7 mouse cellular contexts compared by ENCODE assay signal in genomic region chr8:126536928-126537618, GRCm38 (mm10). TPM values are rescaled to one million over a fixed set of nuclear protein-coding genes. Genes with fewer than 3 reads are reported as not detected.
A peak's percentile ranks its signal among the peaks of the same experiment; 100 is the strongest.
DNase-seq lines count a peak whose midpoint lies in the region; ATAC-seq lines count a peak whose summit lies in the region.

No protein-coding gene starts in this region.

- H3K9ac ChIP-seq in embryonic facial prominence, embryonic 15.5 days: no peak overlapping the region
- H3K9ac ChIP-seq in heart, embryonic 12.5 days: peak overlapping the region; percentile 59
- no peak overlapping the region for H3K9ac ChIP-seq in kidney, embryonic 16.5 days (replicated peaks; ENCODE audit: low read length)
- H3K9ac ChIP-seq in limb, embryonic 13.5 days: peak overlapping the region; percentile 50; the same call in 1 of the 2 replicates
- no peak overlapping the region; the same call in 1 of the 2 replicates for H3K9ac ChIP-seq in neural tube, embryonic 14.5 days (replicated peaks; ENCODE audit: low read depth, low read length)

- H3K9me3 ChIP-seq in embryonic facial prominence, embryonic 15.5 days (replicated peaks): no peaks in the 10 kb centered on the region
- no peaks in the 10 kb centered on the region for H3K9me3 ChIP-seq in heart, embryonic 12.5 days (replicated peaks)
- no peaks in the 10 kb centered on the region for H3K9me3 ChIP-seq in kidney, embryonic 16.5 days (ENCODE audit: low read length)
- no peaks in the 10 kb centered on the region for H3K9me3 ChIP-seq in limb, embryonic 13.5 days
- H3K9me3 ChIP-seq in neural tube, embryonic 14.5 days (ENCODE audit: control insufficient read depth, low read length): no peaks in the 10 kb centered on the region

- WGBS in embryonic facial prominence, embryonic 15.5 days: 3% methylated on average over 6 of the region's 6 CpGs
- WGBS in heart, embryonic 12.5 days: 8% methylated on average over 6 of the region's 6 CpGs
- WGBS in kidney, embryonic 16.5 days: 14% methylated on average over 6 of the region's 6 CpGs
- 7% methylated on average over 6 of the region's 6 CpGs for WGBS in limb, embryonic 13.5 days
- 4% methylated on average over 6 of the region's 6 CpGs for WGBS in neural tube, embryonic 14.5 days

- no peak overlapping the region for H3K4me3 ChIP-seq in brown adipose tissue, adult 24 weeks (ENCODE audit: insufficient read depth, low read depth, low read length)
- no peak overlapping the region for H3K4me3 ChIP-seq in embryonic facial prominence, embryonic 15.5 days (replicated peaks)
- no peak overlapping the region for H3K4me3 ChIP-seq in heart, embryonic 12.5 days
- H3K4me3 ChIP-seq in kidney, embryonic 16.5 days (ENCODE audit: low read length): no peak overlapping the region
- H3K4me3 ChIP-seq in limb, embryonic 13.5 days: no peak overlapping the region
- no peak overlapping the region for H3K4me3 ChIP-seq in neural tube, embryonic 14.5 days (ENCODE audit: low read depth, low read length)

- peak overlapping the region; percentile 86 for H3K27ac ChIP-seq in brown adipose tissue, adult 24 weeks (replicated peaks; ENCODE audit: low read depth, low read length)
- H3K27ac ChIP-seq in embryonic facial prominence, embryonic 15.5 days (replicated peaks): peak overlapping the region; percentile 85
- peak overlapping the region; percentile 94 for H3K27ac ChIP-seq in heart, embryonic 12.5 days (ENCODE audit: poor library complexity, severe bottlenecking)
- peak overlapping the region; percentile 26 for H3K27ac ChIP-seq in kidney, embryonic 16.5 days (ENCODE audit: low read length)
- H3K27ac ChIP-seq in limb, embryonic 13.5 days: peak overlapping the region; percentile 80
- H3K27ac ChIP-seq in neural tube, embryonic 14.5 days (ENCODE audit: low read depth, low read length): peak overlapping the region; percentile 90

- no peak overlapping the region; the same call in 1 of the 2 replicates for H3K4me2 ChIP-seq in embryonic facial prominence, embryonic 15.5 days (replicated peaks)
- H3K4me2 ChIP-seq in heart, embryonic 12.5 days: peak overlapping the region; percentile 37
- no peak overlapping the region for H3K4me2 ChIP-seq in kidney, embryonic 16.5 days (replicated peaks; ENCODE audit: low read depth, low read length)
- peak overlapping the region; percentile 37 for H3K4me2 ChIP-seq in limb, embryonic 13.5 days (replicated peaks)
- peak overlapping the region; percentile 21; the same call in 1 of the 2 replicates for H3K4me2 ChIP-seq in neural tube, embryonic 14.5 days (ENCODE audit: low read depth, low read length)

- H3K4me1 ChIP-seq in brown adipose tissue, adult 24 weeks (ENCODE audit: control insufficient read depth, insufficient read depth, insufficient read length, low read length): peaks cover 5% of the 10 kb centered on the region
- H3K4me1 ChIP-seq in embryonic facial prominence, embryonic 15.5 days: peaks cover 52% of the 10 kb centered on the region
- peaks cover 65% of the 10 kb centered on the region for H3K4me1 ChIP-seq in heart, embryonic 12.5 days (replicated peaks)
- H3K4me1 ChIP-seq in kidney, embryonic 16.5 days (ENCODE audit: insufficient read depth, low read length): peaks cover 45% of the 10 kb centered on the region
- peaks cover 54% of the 10 kb centered on the region for H3K4me1 ChIP-seq in limb, embryonic 13.5 days
- H3K4me1 ChIP-seq in neural tube, embryonic 14.5 days (ENCODE audit: control insufficient read depth, insufficient read depth, low read length): peaks cover 41% of the 10 kb centered on the region

- DNase-seq in natural killer cell, adult 2 months (ENCODE audit: low spot score in 2 of 2): no peak

- ATAC-seq in embryonic facial prominence, embryonic 15.5 days (ENCODE audit: insufficient number of reproducible peaks, low FRiP score, low TSS enrichment, low read depth): peak; percentile 66
- peak; percentile 53; the same call in 1 of the 2 replicates for ATAC-seq in heart, embryonic 12.5 days (ENCODE audit: insufficient number of reproducible peaks, low FRiP score)
- no peak for ATAC-seq in kidney, embryonic 16.5 days (ENCODE audit: low FRiP score, low TSS enrichment)
- ATAC-seq in limb, embryonic 13.5 days (ENCODE audit: low FRiP score, low read depth): peak; percentile 64
- ATAC-seq in neural tube, embryonic 14.5 days (ENCODE audit: low read depth): peak; percentile 71

- no peaks in the 10 kb centered on the region for H3K36me3 ChIP-seq in embryonic facial prominence, embryonic 15.5 days
- no peaks in the 10 kb centered on the region for H3K36me3 ChIP-seq in heart, embryonic 12.5 days
- H3K36me3 ChIP-seq in kidney, embryonic 16.5 days (ENCODE audit: insufficient read depth, low read length): no peaks in the 10 kb centered on the region
- no peaks in the 10 kb centered on the region for H3K36me3 ChIP-seq in limb, embryonic 13.5 days
- no peaks in the 10 kb centered on the region for H3K36me3 ChIP-seq in neural tube, embryonic 14.5 days (ENCODE audit: control insufficient read depth, insufficient read depth, low read length)

- no peaks in the 10 kb centered on the region for H3K27me3 ChIP-seq in embryonic facial prominence, embryonic 15.5 days
- H3K27me3 ChIP-seq in heart, embryonic 12.5 days (replicated peaks): no peaks in the 10 kb centered on the region
- no peaks in the 10 kb centered on the region for H3K27me3 ChIP-seq in kidney, embryonic 16.5 days (ENCODE audit: insufficient read depth, low read length)
- no peaks in the 10 kb centered on the region for H3K27me3 ChIP-seq in limb, embryonic 13.5 days
- H3K27me3 ChIP-seq in neural tube, embryonic 14.5 days (ENCODE audit: control insufficient read depth, insufficient read depth, low read length): no peaks in the 10 kb centered on the region

RNA-seq across cellular contexts. Expression of gene Irf2bp2, which starts 56.7 kb away (rescaled TPM):
- polyA plus RNA-seq in brown adipose tissue, adult 24 weeks (2012; ENCODE audit: insufficient read depth, insufficient read length, missing spikeins): 12.0 and 24.3 TPM in 2 replicates
- polyA plus RNA-seq in embryonic facial prominence, embryonic 15.5 days (2015; fragmentation: Nextera tagmentation; extraction: Ambion mirVana): 12.5 and 14.7 TPM in 2 replicates
- polyA plus RNA-seq in heart, embryonic 12.5 days (2016; fragmentation: Nextera tagmentation; extraction: Ambion mirVana): 8.9 and 9.7 TPM in 2 replicates
- polyA plus RNA-seq in kidney, embryonic 16.5 days (2015; fragmentation: Nextera tagmentation; extraction: Ambion mirVana): 11.5 and 12.1 TPM in 2 replicates
- 11.6 and 11.8 TPM in 2 replicates for polyA plus RNA-seq in limb, embryonic 13.5 days (2015; fragmentation: Nextera tagmentation; extraction: Ambion mirVana)
- polyA plus RNA-seq in neural tube, embryonic 14.5 days (2014; fragmentation: Nextera tagmentation; extraction: Ambion mirVana): 8.5 and 8.8 TPM in 2 replicates

Comparison
In these comparisons a context has a peak if more than half of its experiments do, and no peak if none do; other contexts are left out.
1. H3K27ac ChIP-seq: peak in every context shown above with its lines; median percentile 94 in heart, embryonic 12.5 days; 90 in neural tube, embryonic 14.5 days; 86 in brown adipose tissue, adult 24 weeks; 85 in embryonic facial prominence, embryonic 15.5 days; 80 in limb, embryonic 13.5 days; 26 in kidney, embryonic 16.5 days.
2. H3K4me2 ChIP-seq: peak in heart, embryonic 12.5 days (single experiment), limb, embryonic 13.5 days (single experiment) and neural tube, embryonic 14.5 days (single experiment); none in embryonic facial prominence, embryonic 15.5 days (single experiment) and kidney, embryonic 16.5 days (single experiment).
3. H3K9ac ChIP-seq: peak in heart, embryonic 12.5 days (single experiment) and limb, embryonic 13.5 days (single experiment); none in embryonic facial prominence, embryonic 15.5 days (single experiment), kidney, embryonic 16.5 days (single experiment) and neural tube, embryonic 14.5 days (single experiment).